Mouse (Mus musculus): ENCODE measurements at regions not wholly inside any gene's neighbourhood (a gene's known extent, or its start where the extent isn't known, plus 50 kb on each side); places are given as distances from the start of the nearest gene placed in this dataset.

GRCm38 (mm10) chr2:64860113-64860512 is 164.7 kb downstream of the Grb14 start:
- peak; percentile 50 for DNase-seq

- DNase-seq, result no peak
Measured at GRCm38 (mm10) chr2:64853918-64854317, 170.9 kb downstream of the Grb14 start.

- DNase-seq, result no peak
Measured at GRCm38 (mm10) chr2:64852913-64853312, 171.9 kb downstream of the Grb14 start.

- DNase-seq, result peak; percentile 52
Measured at GRCm38 (mm10) chr2:64851096-64851495, 173.7 kb downstream of the Grb14 start.

GRCm38 (mm10) chr2:64850656-64851055 is 174.1 kb downstream of the Grb14 start:
- DNase-seq, result no peak

GRCm38 (mm10) chr2:64824494-64824893 is 200.3 kb downstream of the Grb14 start:
- DNase-seq, result no peak

- DNase-seq, result no peak
Measured at GRCm38 (mm10) chr2:64823905-64824304, 200.9 kb downstream of the Grb14 start.

GRCm38 (mm10) chr2:64823074-64823473 is 201.7 kb downstream of the Grb14 start:
- no peak for DNase-seq

- no peak for DNase-seq
Measured at GRCm38 (mm10) chr2:64818159-64818558, 206.6 kb downstream of the Grb14 start.
